Mouse (Mus musculus) lung, postnatal 0 days (tissue): Measurements from ENCODE around the gene Esrrg. TPM values are rescaled to one million over a fixed set of nuclear protein-coding genes. Genes with fewer than 3 reads are reported as not detected.

Experiments
- ATAC-seq: fragments of 200-750 bp; cut with Nextera tagmentation; 2 replicates; pipeline ENCODE4 v1.8.0; 2017; ENCODE audit warnings: moderate library complexity
- DNase-seq: peaks from one replicate; pipeline ENCODE4 v3.0.0-alpha.2; 2016; ENCODE audit warnings: low spot score
- H3K27ac ChIP-seq: fragments of 300-500 bp; sonication (generic); 2 replicates; pipeline ENCODE4 v1.5.1; 2014; ENCODE audit warnings: antibody characterized with exemption, mild to moderate bottlenecking, low read length, mixed read lengths
- H3K27me3 ChIP-seq: fragments of 300-500 bp; sonication (generic); replicated peaks from 2 replicates; pipeline ENCODE4 v1.6.1; 2014; ENCODE audit warnings: low read length, mixed read lengths; ENCODE audit not compliant: insufficient read depth
- H3K36me3 ChIP-seq: fragments of 300-500 bp; sonication (generic); 2 replicates; pipeline ENCODE4 v1.6.1; 2014; ENCODE audit warnings: low read length, mixed read lengths; ENCODE audit not compliant: insufficient read depth
- H3K4me1 ChIP-seq: fragments of 300-500 bp; sonication (generic); 2 replicates; pipeline ENCODE4 v1.6.1; 2014; ENCODE audit warnings: antibody characterized with exemption, low read depth, low read length, mixed read lengths; ENCODE audit not compliant: insufficient read depth
- H3K4me2 ChIP-seq: fragments of 300-500 bp; sonication (generic); replicated peaks from 2 replicates; pipeline ENCODE4 v1.6.1; 2014; ENCODE audit warnings: low read depth, mild to moderate bottlenecking, low read length, moderate library complexity, mixed read lengths
- H3K4me3 ChIP-seq: fragments of 300-500 bp; sonication (generic); 2 replicates; pipeline ENCODE4 v1.5.1; 2014; ENCODE audit warnings: low read depth, low read length
- H3K9ac ChIP-seq: fragments of 300-500 bp; sonication (generic); replicated peaks from 2 replicates; pipeline ENCODE4 v1.6.1; 2014; ENCODE audit warnings: low read depth, mild to moderate bottlenecking
- H3K9me3 ChIP-seq: fragments of 300-500 bp; sonication (generic); 2 replicates; pipeline ENCODE4 v1.6.1; 2016; ENCODE audit warnings: low read length, mixed read lengths
- CTCF ChIP-seq: IDR thresholded peaks from 2 replicates; pipeline ENCODE4 v1.5.1; 2016; ENCODE audit warnings: antibody characterized with exemption, mild to moderate bottlenecking
- EP300 ChIP-seq: IDR thresholded peaks from 2 replicates; pipeline ENCODE4 v1.6.1; 2016; ENCODE audit warnings: antibody characterized with exemption, mild to moderate bottlenecking, control low read depth
- WGBS: fragments of 180-500 bp; shearing (Covaris S2); extraction: QIAGEN DNeasy Blood & Tissue Kit; methylation state at CpG from one replicate; pipeline ENCODE4 v1.1.7; 2014; 5-methylcytosine and 5-hydroxymethylcytosine counted together
- polyA plus RNA-seq: library from polyadenylated mRNA; unstranded; fragments of >200 nt; fragmentation: Nextera tagmentation; extraction: Ambion mirVana; gene quantifications from 2 replicates; pipeline ENCODE4 v1.2.1, GENCODE M21; 2015

Esrrg gene
- polyA plus RNA-seq, 1 experiment from 2014 or later = 0.54 TPM

GRCm38 (mm10) chr1:188182951-188183350 lies 574.4 kb downstream of the Esrrg start:
- Histone ChIP-seq H3K4me2 (no peak overlapping the region), H3K36me3 (no peaks in the 10 kb centered on the region), H3K4me1 (no peaks in the 10 kb centered on the region), H3K9ac (no peak overlapping the region), H3K9me3 (no peaks in the 10 kb centered on the region), H3K27ac (no peak overlapping the region), H3K27me3 (no peaks in the 10 kb centered on the region), H3K4me3 (no peak overlapping the region)
- DNase-seq (no peak), ATAC-seq (no peak)
- WGBS = 78% methylated on average over 5 of the region's 5 CpGs
- TF ChIP-seq CTCF (no peak), EP300 (no peak)

- ATAC-seq (no peak), DNase-seq (no peak)
- TF ChIP-seq EP300 (no peak), CTCF (no peak)
Observed at GRCm38 (mm10) chr1:188186440-188187117, 578.0 kb downstream of the Esrrg start.

GRCm38 (mm10) chr1:188192971-188193370 lies 584.4 kb downstream of the Esrrg start:
- H3K9me3 ChIP-seq = no peaks in the 10 kb centered on the region
- H3K4me2 ChIP-seq = no peak overlapping the region
- DNase-seq = no peak
- no peak overlapping the region for H3K9ac ChIP-seq
- no peak overlapping the region for H3K4me3 ChIP-seq
- TF ChIP-seq CTCF (no peak), EP300 (no peak)
- H3K4me1 ChIP-seq = no peaks in the 10 kb centered on the region
- H3K27ac ChIP-seq = no peak overlapping the region
- H3K27me3 ChIP-seq = no peaks in the 10 kb centered on the region
- ATAC-seq = no peak
- H3K36me3 ChIP-seq = no peaks in the 10 kb centered on the region
- WGBS = 90% methylated on average over 2 of the region's 2 CpGs

More at GRCm38 (mm10) chr1:188186440-188187117, 578.0 kb downstream of the Esrrg start:
- Histone ChIP-seq H3K4me2 (no peak overlapping the region), H3K4me1 (no peaks in the 10 kb centered on the region), H3K4me3 (no peak overlapping the region), H3K36me3 (no peaks in the 10 kb centered on the region), H3K9me3 (no peaks in the 10 kb centered on the region), H3K9ac (no peak overlapping the region), H3K27ac (no peak overlapping the region), H3K27me3 (no peaks in the 10 kb centered on the region)
- 43% methylated on average over 17 of the region's 17 CpGs for WGBS

- no peak overlapping the region for H3K27ac ChIP-seq
- WGBS = 48% methylated on average over 6 of the region's 6 CpGs
- no peak overlapping the region for H3K4me2 ChIP-seq
- H3K4me1 ChIP-seq = no peaks in the 10 kb centered on the region
- no peaks in the 10 kb centered on the region for H3K9me3 ChIP-seq
- H3K4me3 ChIP-seq = no peak overlapping the region
- DNase-seq (peak; percentile 31), ATAC-seq (no peak)
- H3K9ac ChIP-seq = no peak overlapping the region
- no peaks in the 10 kb centered on the region for H3K36me3 ChIP-seq
- TF ChIP-seq CTCF (no peak), EP300 (no peak)
- no peaks in the 10 kb centered on the region for H3K27me3 ChIP-seq
Observed at GRCm38 (mm10) chr1:188207421-188207820, 598.8 kb downstream of the Esrrg start.

GRCm38 (mm10) chr1:188209025-188209424 lies 600.4 kb downstream of the Esrrg start:
- H3K9ac ChIP-seq = no peak overlapping the region
- no peaks in the 10 kb centered on the region for H3K4me1 ChIP-seq
- H3K27ac ChIP-seq = no peak overlapping the region
- H3K27me3 ChIP-seq = no peaks in the 10 kb centered on the region
- ATAC-seq (no peak), DNase-seq (no peak)
- 82% methylated on average over 1 of the region's 1 CpGs for WGBS
- no peaks in the 10 kb centered on the region for H3K36me3 ChIP-seq
- H3K4me3 ChIP-seq = no peak overlapping the region
- no peak for TF ChIP-seq CTCF
- TF ChIP-seq EP300 = no peak
- H3K4me2 ChIP-seq = no peak overlapping the region
- no peaks in the 10 kb centered on the region for H3K9me3 ChIP-seq

GRCm38 (mm10) chr1:188214885-188215611 lies 606.5 kb downstream of the Esrrg start:
- H3K27me3 ChIP-seq = no peaks in the 10 kb centered on the region
- H3K4me2 ChIP-seq = no peak overlapping the region
- H3K27ac ChIP-seq = no peak overlapping the region
- no peak overlapping the region for H3K9ac ChIP-seq
- TF ChIP-seq CTCF (no peak), EP300 (no peak)
- no peaks in the 10 kb centered on the region for H3K36me3 ChIP-seq
- no peaks in the 10 kb centered on the region for H3K4me1 ChIP-seq
- ATAC-seq (peak; percentile 60), DNase-seq (peak; percentile 55)
- WGBS = 41% methylated on average over 10 of the region's 10 CpGs
- no peaks in the 10 kb centered on the region for H3K9me3 ChIP-seq
- H3K4me3 ChIP-seq = no peak overlapping the region
